Mouse (Mus musculus) retina, embryonic 14.5 days (tissue): ENCODE data around the gene Olfr1505.

ENCODE experiments used
- DNase-seq: peaks from one replicate; pipeline ENCODE4 v3.0.0-alpha.2; 2015; ENCODE audit warnings: low spot score

Olfr1505 gene

GRCm38 (mm10) chr19:13913230-13913629 is at the start of gene Olfr1505:
Olfr1505 (plus strand) TSS chr19:13913530.
- no peak for DNase-seq

GRCm38 (mm10) chr19:13897828-13898227 is 15.5 kb upstream of the Olfr1505 start, which contains the start of gene Olfr1504:
Olfr1504 (minus strand) TSS chr19:13897928.
- DNase-seq: no peak
